Mouse (Mus musculus) ES-E14 (cell line): ENCODE measurements around the gene Bad. TPM values are rescaled to one million over a fixed set of nuclear protein-coding genes. Genes with fewer than 3 reads are reported as not detected.
"Not testable (repeated sequence)": the region's sequence is repeated elsewhere in the genome, so short reads cannot be mapped to it uniquely, and the experiment has no call there.

ENCODE experiments used
- DNase-seq: peaks from one replicate; pipeline ENCODE4 v3.0.0-alpha.2; 2013; ENCODE audit warnings: low read depth, low spot score
- H3K27ac ChIP-seq: 2 replicates; pipeline ENCODE4 v1.5.1; 2012; ENCODE audit warnings: low read depth, mild to moderate bottlenecking, low read length, moderate library complexity, mixed read lengths; ENCODE audit not compliant: poor library complexity, insufficient read depth, severe bottlenecking
- H3K36me3 ChIP-seq: 2 replicates; pipeline ENCODE4 v1.6.1; 2012; ENCODE audit warnings: mild to moderate bottlenecking, low read length, moderate library complexity, mixed read lengths; ENCODE audit not compliant: control insufficient read depth, poor library complexity, insufficient read depth, severe bottlenecking
- H3K4me1 ChIP-seq, 2 experiments: fragments of 150-350 bp in 1 of 2; sonication (generic) in 1 of 2; 2 replicates each; pipeline ENCODE4 v1.6.1; 2012; ENCODE audit warnings: low read length in 2 of 2, mild to moderate bottlenecking in 1 of 2, mixed read lengths in 1 of 2; ENCODE audit not compliant: control insufficient read depth in 2 of 2, insufficient read depth in 2 of 2, poor library complexity in 1 of 2
- H3K4me3 ChIP-seq, 2 experiments: fragments of 150-350 bp in 1 of 2; sonication (generic) in 1 of 2; 2 replicates each; pipeline ENCODE4 v1.5.1; 2012; ENCODE audit warnings: low read length in 2 of 2, low read depth in 1 of 2, mild to moderate bottlenecking in 1 of 2, mixed read lengths in 1 of 2; ENCODE audit not compliant: insufficient read depth in 1 of 2, poor library complexity in 1 of 2, severe bottlenecking in 1 of 2
- H3K9ac ChIP-seq: 2 replicates; pipeline ENCODE4 v1.6.1; 2012; ENCODE audit warnings: low read depth, mild to moderate bottlenecking, low read length, mixed read lengths; ENCODE audit not compliant: poor library complexity, insufficient read depth, severe bottlenecking
- H3K9me3 ChIP-seq: fragments of 150-350 bp; sonication (generic); 2 replicates; pipeline ENCODE4 v1.6.1; 2012; ENCODE audit warnings: low read depth, mild to moderate bottlenecking, low read length; ENCODE audit not compliant: control insufficient read depth, insufficient read depth
- CHD2 ChIP-seq: IDR thresholded peaks from 2 replicates; pipeline ENCODE4 v1.6.1; 2014; ENCODE audit warnings: mild to moderate bottlenecking, low read depth, low read length, inconsistent platforms
- HCFC1 ChIP-seq: IDR thresholded peaks from 2 replicates; pipeline ENCODE4 v1.6.1; 2012; ENCODE audit warnings: low read length, inconsistent platforms, borderline replicate concordance; ENCODE audit not compliant: insufficient read depth
- MAFK ChIP-seq: IDR thresholded peaks from 2 replicates; pipeline ENCODE4 v1.6.1; 2014; ENCODE audit warnings: mild to moderate bottlenecking, low read depth, low read length, inconsistent platforms; ENCODE audit not compliant: insufficient read depth
- ZC3H11A ChIP-seq: IDR thresholded peaks from 2 replicates; pipeline ENCODE4 v1.6.1; 2012; ENCODE audit warnings: low read depth, mild to moderate bottlenecking, inconsistent platforms, low read length, borderline replicate concordance
- ZNF384 ChIP-seq: IDR thresholded peaks from 2 replicates; pipeline ENCODE4 v1.6.1; 2012; ENCODE audit warnings: low read depth, low read length, inconsistent platforms
- in situ Hi-C, 2 experiments: fragments of 600-800 bp; cut with MboI; formaldehyde crosslinking; loops; one replicate each; pipeline ENCODE4 v1.15.1; 2025; ENCODE audit warnings: low sequenced_read_pairs in 2 of 2, inconsistent platforms in 1 of 2; ENCODE audit not compliant: unreplicated experiment in 2 of 2
- total RNA-seq: library from RNA; depleted of rRNA; stranded (reverse); fragments of 300-350 nt; gene quantifications from 2 replicates; pipeline ENCODE4 v1.2.3, GENCODE M21; 2012

Gene Bad
- total RNA-seq, 1 experiment = 22.9 TPM

DNA sequence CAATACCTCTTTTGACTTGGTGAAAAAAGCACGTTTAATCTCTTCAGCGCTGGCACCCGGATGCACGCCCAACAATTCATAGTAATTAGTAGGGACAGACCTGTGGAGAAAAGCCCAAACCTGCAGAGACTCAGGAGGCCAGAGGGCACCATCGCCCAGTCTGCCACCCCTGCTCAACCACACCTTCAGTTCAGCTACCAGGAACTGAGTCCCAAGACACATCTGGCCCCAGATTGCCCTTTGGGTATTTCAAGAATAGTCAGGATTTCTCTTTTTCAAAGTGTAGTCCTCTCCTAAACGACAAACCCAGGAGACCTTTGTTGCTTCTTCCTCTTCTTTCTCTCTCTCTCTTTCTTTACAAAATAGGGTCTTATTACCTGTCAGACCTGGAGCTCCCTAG, 49.1 kb downstream of the Bad start:
- no peaks in the 10 kb centered on the region for H3K36me3 ChIP-seq
- TF ChIP-seq MAFK (no peak), ZC3H11A (no peak), ZNF384 (no peak), CHD2 (no peak), HCFC1 (no peak)
- no peak overlapping the region for H3K4me3 ChIP-seq
- in situ Hi-C loops = no loop called here
- H3K27ac ChIP-seq = no peak overlapping the region
- no peaks in the 10 kb centered on the region for H3K9me3 ChIP-seq
- no peak overlapping the region for H3K9ac ChIP-seq
- peaks cover 4 to 30% of the 10 kb centered on the region in 2 experiments; a peak in 3 of 4 replicates for H3K4me1 ChIP-seq
- DNase-seq = no peak

DNA sequence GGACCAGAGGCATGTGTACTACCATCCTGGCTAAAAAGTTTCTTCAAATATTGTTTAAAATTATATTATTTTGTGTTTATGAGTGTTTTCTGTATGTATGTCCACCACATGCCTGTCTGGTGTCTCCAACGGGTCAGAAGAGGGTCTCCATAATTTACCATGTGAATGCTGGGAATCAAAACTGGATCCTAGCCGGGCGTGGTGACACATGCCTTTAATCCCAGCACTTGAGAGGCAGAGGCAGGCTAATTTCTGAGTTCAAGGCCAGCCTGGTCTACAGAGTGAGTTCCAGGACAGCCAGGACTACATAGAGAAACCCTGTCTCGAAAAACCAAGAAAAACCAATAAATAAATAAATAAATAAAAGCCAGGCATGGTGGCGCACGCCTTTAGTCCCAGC, 49.5 kb downstream of the Bad start:
- H3K27ac ChIP-seq, H3K4me3 ChIP-seq, H3K9me3 ChIP-seq, DNase-seq, H3K9ac ChIP-seq, H3K36me3 ChIP-seq, in situ Hi-C loops: not testable (repeated sequence)
- peaks cover 4 to 26% of the 10 kb centered on the region in 2 experiments; a peak in 3 of 4 replicates for H3K4me1 ChIP-seq

DNA sequence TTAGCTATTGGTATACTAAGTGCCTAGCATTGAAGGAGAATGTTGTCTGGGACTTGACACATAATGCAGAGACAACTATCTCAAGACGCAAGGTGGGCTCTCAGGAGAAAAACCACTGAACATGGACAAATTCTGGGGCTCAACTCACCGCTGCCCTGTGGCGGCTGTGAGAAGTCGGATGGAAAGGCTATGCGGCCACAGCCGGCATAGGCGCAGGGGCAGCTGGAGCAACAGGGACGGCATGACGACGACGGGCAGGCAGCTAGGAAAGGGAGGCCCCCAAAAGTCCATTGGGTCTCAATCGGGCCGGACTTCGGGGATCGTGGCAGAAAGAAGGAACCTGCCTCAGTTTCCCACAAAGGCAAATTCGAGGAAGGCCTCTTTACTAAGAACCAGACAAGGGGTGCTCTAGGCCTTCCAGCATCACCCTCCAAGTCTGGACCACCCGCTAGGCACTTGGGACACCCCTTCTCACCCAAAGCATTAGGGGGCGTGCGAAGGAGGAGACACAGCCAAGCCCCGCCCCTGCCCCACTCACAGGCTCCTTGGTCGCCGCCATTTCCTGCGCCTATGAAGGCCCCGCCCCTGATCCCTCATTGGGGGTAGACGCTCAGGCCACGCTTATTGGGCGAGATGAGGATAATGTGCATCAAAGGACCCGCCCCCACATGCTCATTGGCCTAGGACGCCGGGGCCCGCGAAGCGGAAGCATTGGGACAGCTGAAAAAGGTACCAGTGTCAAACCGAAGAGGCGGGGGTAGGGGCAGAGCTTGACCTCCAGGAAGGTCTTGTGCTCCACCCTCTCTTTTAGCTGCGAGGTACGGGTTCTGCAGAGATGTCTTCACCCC, 50.6 kb downstream of the Bad start, which contains the start of gene Dnajc4:
Dnajc4 (minus strand) TSS at position 562 of the 848 bp plus-strand sequence.
- Histone ChIP-seq H3K4me1 (peaks cover 4 to 25% of the 10 kb centered on the region in 2 experiments; a peak in 3 of 4 replicates), H3K4me3 (peak within 1 kb of the TSS; percentile 61 to 71)
- TF ChIP-seq ZC3H11A (no peak), MAFK (no peak), HCFC1 (no peak), CHD2 (no peak), ZNF384 (no peak)

GRCm38 (mm10) chr19:6993011-6993770, 51.5 kb downstream of the Bad start:
- DNase-seq = no peak
- H3K36me3 ChIP-seq = peaks cover 5% of the 10 kb centered on the region; the same call in 1 of the 2 replicates
- TF ChIP-seq HCFC1 = no peak
- TF ChIP-seq ZNF384 = no peak
- no peak for TF ChIP-seq ZC3H11A
- no peak for TF ChIP-seq CHD2
- no peak for TF ChIP-seq MAFK
- in situ Hi-C loops = no loop called here
- peak overlapping the region; percentile 28; the same call in 1 of the 2 replicates for H3K9ac ChIP-seq
- H3K27ac ChIP-seq = peak overlapping the region; percentile 17; the same call in 1 of the 2 replicates
- H3K9me3 ChIP-seq = no peaks in the 10 kb centered on the region
- peak overlapping the region; percentile 29 to 71; a peak in 2 of 4 replicates for H3K4me3 ChIP-seq
- peaks cover 4 to 25% of the 10 kb centered on the region in 2 experiments; a peak in 3 of 4 replicates for H3K4me1 ChIP-seq

More for the DNA sequence above, 50.6 kb downstream of the Bad start, which contains the start of gene Dnajc4:
- Histone ChIP-seq H3K27ac (peak within 1 kb of the TSS; percentile 17; the same call in 1 of the 2 replicates), H3K9ac (peak within 1 kb of the TSS; percentile 68), H3K9me3 (no peaks in the 10 kb centered on the region), H3K36me3 (no peaks in the 10 kb centered on the region)
- in situ Hi-C loops = no loop called here
- peak; percentile 98 for DNase-seq
